Mouse (Mus musculus): ENCODE measurements around the gene Myt1l. TPM values are rescaled to one million over a fixed set of nuclear protein-coding genes. Genes with fewer than 3 reads are reported as not detected.
A peak's percentile ranks its signal among the peaks of the same experiment; 100 is the strongest.

Gene Myt1l
- polyA plus RNA-seq, 1 experiment from 2014 or later: 1.2 TPM

DNA sequence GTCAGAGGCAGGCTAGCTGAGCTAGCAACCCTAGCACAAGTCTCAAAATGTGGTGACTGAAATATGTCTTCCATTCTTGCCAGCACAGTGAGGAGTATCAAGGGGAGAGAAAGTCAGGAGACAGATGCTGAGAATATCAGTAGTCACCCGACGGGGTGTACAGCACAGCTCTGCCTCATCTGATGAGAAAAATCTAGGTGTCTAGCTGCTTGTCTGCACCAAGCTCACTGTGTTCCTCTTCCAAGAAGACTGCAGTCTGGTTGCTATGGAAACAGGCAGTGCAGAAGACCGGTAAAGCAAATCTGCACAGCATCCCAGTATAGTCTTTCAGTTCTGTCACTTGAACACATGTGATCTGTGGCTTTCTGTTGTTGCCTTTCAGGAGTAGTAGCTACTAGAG, 294.0 kb downstream of the Myt1l start:
- ATAC-seq: no peak
- H3K4me3 ChIP-seq (ENCODE audit: low read depth, low read length): no peak overlapping the region
- no peak for TF ChIP-seq CTCF (IDR thresholded peaks at IDR 0.05; ENCODE audit: low read depth)
- H3K9me3 ChIP-seq (ENCODE audit: control insufficient read depth): no peaks in the 10 kb centered on the region
- H3K27ac ChIP-seq (ENCODE audit: low read depth, low read length): no peak overlapping the region
- WGBS: 61% methylated on average over 3 of the region's 3 CpGs
- H3K9ac ChIP-seq (ENCODE audit: low read depth, low read length): no peak overlapping the region
- H3K4me2 ChIP-seq (replicated peaks; ENCODE audit: low read depth): no peak overlapping the region
- H3K4me1 ChIP-seq (replicated peaks; ENCODE audit: control insufficient read depth, insufficient read depth, low read length): no peaks in the 10 kb centered on the region
- no peaks in the 10 kb centered on the region for H3K27me3 ChIP-seq (replicated peaks; ENCODE audit: control insufficient read depth, insufficient read depth, low read length)
- H3K36me3 ChIP-seq (ENCODE audit: control insufficient read depth, insufficient read depth): no peaks in the 10 kb centered on the region

DNA sequence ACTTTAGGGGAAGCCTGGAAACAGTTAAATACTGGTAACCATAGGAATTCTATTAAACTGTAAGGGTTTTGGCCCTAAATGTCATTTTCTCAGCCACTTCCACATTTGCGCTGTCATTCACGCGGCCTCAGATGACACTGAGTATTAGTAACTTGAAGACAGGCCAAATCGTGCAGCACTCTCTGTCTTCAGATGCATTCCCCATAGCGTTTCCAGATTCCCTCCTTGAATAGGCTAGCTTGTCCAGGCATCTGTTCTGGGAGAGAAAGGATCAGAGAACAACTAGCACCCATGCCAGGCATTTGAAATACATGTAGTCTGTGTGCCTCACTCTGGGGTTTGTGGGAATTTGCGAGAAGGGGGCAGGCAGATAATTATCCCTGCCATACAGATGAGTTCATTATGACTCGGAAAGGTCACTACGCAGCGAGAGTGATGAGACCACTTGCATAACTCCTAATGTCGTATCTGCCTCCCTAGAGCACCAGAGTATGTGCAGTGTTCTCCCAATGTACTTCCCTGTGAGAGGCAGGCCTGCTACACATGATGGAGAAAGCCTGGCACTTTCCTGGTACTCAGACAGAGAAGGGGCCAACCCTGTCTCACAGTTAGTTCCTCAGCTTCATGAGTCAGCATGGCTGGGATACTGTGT, 295.7 kb downstream of the Myt1l start:
- H3K4me3 ChIP-seq (ENCODE audit: low read depth, low read length): no peak overlapping the region
- H3K9me3 ChIP-seq (ENCODE audit: control insufficient read depth): no peaks in the 10 kb centered on the region
- H3K4me1 ChIP-seq (replicated peaks; ENCODE audit: control insufficient read depth, insufficient read depth, low read length): no peaks in the 10 kb centered on the region
- no peak for ATAC-seq
- no peak overlapping the region for H3K27ac ChIP-seq (ENCODE audit: low read depth, low read length)
- no peak overlapping the region for H3K4me2 ChIP-seq (replicated peaks; ENCODE audit: low read depth)
- no peak for TF ChIP-seq CTCF (IDR thresholded peaks at IDR 0.05; ENCODE audit: low read depth)
- no peaks in the 10 kb centered on the region for H3K36me3 ChIP-seq (ENCODE audit: control insufficient read depth, insufficient read depth)
- no peaks in the 10 kb centered on the region for H3K27me3 ChIP-seq (replicated peaks; ENCODE audit: control insufficient read depth, insufficient read depth, low read length)
- H3K9ac ChIP-seq (ENCODE audit: low read depth, low read length): no peak overlapping the region
- 80% methylated on average over 10 of the region's 10 CpGs for WGBS

DNA sequence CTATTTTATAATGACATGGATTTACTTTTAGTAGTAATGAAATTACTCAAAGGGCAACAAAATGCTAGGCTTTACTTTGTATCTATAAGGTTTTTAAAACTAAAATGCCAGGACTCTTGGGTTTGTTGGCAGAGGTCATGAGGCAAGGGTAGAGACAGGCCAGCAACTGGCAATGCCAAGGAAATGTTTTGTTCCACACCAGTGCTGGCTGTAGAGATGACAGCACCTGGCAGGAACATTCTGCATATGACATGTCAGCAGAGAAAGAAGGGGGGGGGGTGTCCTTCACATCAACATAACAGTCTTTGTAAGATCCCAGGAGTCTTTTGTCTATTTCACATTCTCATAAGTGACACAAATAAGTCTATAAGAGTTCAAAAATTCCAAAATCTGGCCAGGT, 302.4 kb downstream of the Myt1l start:
- Histone ChIP-seq H3K4me3 (ENCODE audit: low read depth, low read length) (no peak overlapping the region), H3K4me2 (replicated peaks; ENCODE audit: low read depth) (no peak overlapping the region), H3K9ac (ENCODE audit: low read depth, low read length) (no peak overlapping the region), H3K36me3 (ENCODE audit: control insufficient read depth, insufficient read depth) (no peaks in the 10 kb centered on the region), H3K9me3 (ENCODE audit: control insufficient read depth) (no peaks in the 10 kb centered on the region), H3K27ac (ENCODE audit: low read depth, low read length) (no peak overlapping the region), H3K27me3 (replicated peaks; ENCODE audit: control insufficient read depth, insufficient read depth, low read length) (no peaks in the 10 kb centered on the region), H3K4me1 (replicated peaks; ENCODE audit: control insufficient read depth, insufficient read depth, low read length) (no peaks in the 10 kb centered on the region)
- TF ChIP-seq CTCF (IDR thresholded peaks at IDR 0.05; ENCODE audit: low read depth): no peak
- ATAC-seq: no peak

DNA sequence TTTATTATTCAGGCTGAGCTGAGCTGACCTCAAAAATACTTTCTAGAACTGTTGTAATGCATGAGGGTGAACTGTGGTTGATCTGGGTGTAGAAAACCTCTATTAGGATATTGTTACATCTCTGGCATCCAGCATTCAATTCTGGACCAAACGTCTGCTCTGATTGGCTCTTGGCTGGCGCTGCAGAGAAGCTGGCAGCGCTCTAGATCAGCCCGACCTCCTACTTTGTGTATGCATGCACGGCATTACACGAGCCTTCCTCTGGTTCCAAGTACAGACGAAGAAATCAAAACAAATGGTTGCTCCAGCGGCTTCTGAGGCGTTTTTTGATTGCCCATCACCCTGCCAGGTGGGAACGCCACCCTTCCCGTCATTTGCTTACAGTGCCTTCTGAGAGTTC, 303.2 kb downstream of the Myt1l start:
- Histone ChIP-seq H3K4me3 (ENCODE audit: low read depth, low read length) (no peak overlapping the region), H3K27ac (ENCODE audit: low read depth, low read length) (no peak overlapping the region), H3K36me3 (ENCODE audit: control insufficient read depth, insufficient read depth) (no peaks in the 10 kb centered on the region), H3K9ac (ENCODE audit: low read depth, low read length) (no peak overlapping the region), H3K9me3 (ENCODE audit: control insufficient read depth) (no peaks in the 10 kb centered on the region), H3K4me1 (replicated peaks; ENCODE audit: control insufficient read depth, insufficient read depth, low read length) (no peaks in the 10 kb centered on the region), H3K27me3 (replicated peaks; ENCODE audit: control insufficient read depth, insufficient read depth, low read length) (no peaks in the 10 kb centered on the region), H3K4me2 (replicated peaks; ENCODE audit: low read depth) (no peak overlapping the region)
- ATAC-seq: no peak
- WGBS: 70% methylated on average over 11 of the region's 11 CpGs
- no peak for TF ChIP-seq CTCF (IDR thresholded peaks at IDR 0.05; ENCODE audit: low read depth)

DNA sequence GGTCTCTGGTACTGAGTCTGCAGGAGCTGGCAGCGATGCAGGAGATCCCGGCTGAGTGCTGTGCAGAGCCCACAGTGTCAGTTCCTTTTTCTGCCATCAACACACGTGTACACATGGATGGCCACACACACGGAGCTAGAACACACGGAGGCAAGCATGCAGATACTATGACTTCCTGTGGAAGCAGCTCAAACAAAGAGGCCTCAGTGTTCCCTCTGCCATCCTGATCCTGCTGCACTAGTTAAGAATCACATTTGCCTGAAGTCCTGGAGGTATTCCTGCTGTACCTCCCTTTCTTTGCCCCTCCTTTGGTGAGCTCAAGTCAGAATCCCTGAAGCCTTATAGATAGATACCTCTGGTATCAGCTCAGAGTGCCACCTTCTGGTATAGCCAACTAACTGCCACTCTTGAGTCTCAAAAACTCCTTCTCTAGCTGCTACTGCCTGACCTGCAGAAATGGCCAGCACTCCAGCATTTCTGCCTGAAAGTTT, 309.2 kb downstream of the Myt1l start:
- Histone ChIP-seq H3K4me2 (replicated peaks; ENCODE audit: low read depth) (no peak overlapping the region), H3K36me3 (ENCODE audit: control insufficient read depth, insufficient read depth) (no peaks in the 10 kb centered on the region), H3K4me3 (ENCODE audit: low read depth, low read length) (no peak overlapping the region), H3K4me1 (replicated peaks; ENCODE audit: control insufficient read depth, insufficient read depth, low read length) (no peaks in the 10 kb centered on the region), H3K27me3 (replicated peaks; ENCODE audit: control insufficient read depth, insufficient read depth, low read length) (no peaks in the 10 kb centered on the region), H3K9ac (ENCODE audit: low read depth, low read length) (no peak overlapping the region), H3K27ac (ENCODE audit: low read depth, low read length) (no peak overlapping the region), H3K9me3 (ENCODE audit: control insufficient read depth) (no peaks in the 10 kb centered on the region)
- ATAC-seq: no peak
- TF ChIP-seq CTCF (IDR thresholded peaks at IDR 0.05; ENCODE audit: low read depth): peak; percentile 79
- 63% methylated on average over 5 of the region's 5 CpGs for WGBS

DNA sequence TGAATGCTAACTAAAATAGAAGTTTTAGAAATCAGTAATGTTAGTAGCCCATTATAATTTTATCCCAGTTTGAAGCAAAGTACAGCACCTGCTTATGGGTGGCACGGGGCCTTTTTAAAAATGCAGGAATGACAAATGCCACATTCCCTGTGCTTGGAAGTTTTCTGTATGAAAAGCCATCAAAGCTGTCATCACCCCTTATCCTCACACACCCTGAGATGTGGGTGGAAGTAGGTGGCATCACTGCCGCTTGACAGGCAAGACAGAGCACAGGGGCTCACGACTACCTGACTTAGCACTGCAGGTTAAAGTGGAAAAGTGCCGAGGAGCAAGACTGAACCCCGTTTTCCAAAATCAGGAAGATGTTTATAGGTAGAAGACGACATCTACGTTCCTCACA, 310.2 kb downstream of the Myt1l start:
- TF ChIP-seq CTCF (IDR thresholded peaks at IDR 0.05; ENCODE audit: low read depth): no peak
- no peaks in the 10 kb centered on the region for H3K36me3 ChIP-seq (ENCODE audit: control insufficient read depth, insufficient read depth)
- no peaks in the 10 kb centered on the region for H3K27me3 ChIP-seq (replicated peaks; ENCODE audit: control insufficient read depth, insufficient read depth, low read length)
- H3K27ac ChIP-seq (ENCODE audit: low read depth, low read length): no peak overlapping the region
- H3K4me2 ChIP-seq (replicated peaks; ENCODE audit: low read depth): no peak overlapping the region
- H3K4me3 ChIP-seq (ENCODE audit: low read depth, low read length): no peak overlapping the region
- 83% methylated on average over 7 of the region's 7 CpGs for WGBS
- no peak for ATAC-seq
- H3K4me1 ChIP-seq (replicated peaks; ENCODE audit: control insufficient read depth, insufficient read depth, low read length): no peaks in the 10 kb centered on the region
- H3K9me3 ChIP-seq (ENCODE audit: control insufficient read depth): no peaks in the 10 kb centered on the region
- H3K9ac ChIP-seq (ENCODE audit: low read depth, low read length): no peak overlapping the region

DNA sequence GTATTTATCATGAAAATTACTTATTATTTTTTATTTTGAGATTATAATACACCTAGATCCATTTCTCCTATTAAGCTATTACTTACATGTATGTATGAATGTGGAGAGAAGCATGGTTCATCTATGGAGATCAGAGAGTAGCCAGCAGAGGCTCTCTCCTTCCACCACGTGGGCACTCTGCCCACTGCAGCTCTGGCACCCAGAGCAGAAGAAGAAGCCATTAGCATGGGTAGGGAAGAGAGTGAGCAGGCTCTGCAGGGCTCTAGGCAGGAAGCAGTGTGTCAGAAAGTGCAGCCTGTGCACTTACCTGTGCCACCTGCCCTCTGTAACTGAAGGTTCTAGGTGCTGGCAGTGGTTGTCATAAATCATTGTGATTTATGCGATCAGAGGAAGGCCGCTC, 321.8 kb downstream of the Myt1l start:
- Histone ChIP-seq H3K27ac (ENCODE audit: low read depth, low read length) (no peak overlapping the region), H3K4me1 (replicated peaks; ENCODE audit: control insufficient read depth, insufficient read depth, low read length) (no peaks in the 10 kb centered on the region), H3K9ac (ENCODE audit: low read depth, low read length) (no peak overlapping the region), H3K4me3 (ENCODE audit: low read depth, low read length) (no peak overlapping the region), H3K27me3 (replicated peaks; ENCODE audit: control insufficient read depth, insufficient read depth, low read length) (no peaks in the 10 kb centered on the region), H3K9me3 (ENCODE audit: control insufficient read depth) (no peaks in the 10 kb centered on the region), H3K36me3 (ENCODE audit: control insufficient read depth, insufficient read depth) (no peaks in the 10 kb centered on the region), H3K4me2 (replicated peaks; ENCODE audit: low read depth) (no peak overlapping the region)
- no peak for ATAC-seq
- WGBS: 61% methylated on average over 3 of the region's 3 CpGs
- peak; percentile 22; the same call in 1 of the 2 replicates for TF ChIP-seq CTCF (IDR thresholded peaks at IDR 0.05; ENCODE audit: low read depth)

Measured in intestine, postnatal 0 days (tissue).